Mouse (Mus musculus): ENCODE data around the gene Hoxd3. TPM values are rescaled to one million over a fixed set of nuclear protein-coding genes. Genes with fewer than 3 reads are reported as not detected.

Gene Hoxd3
- total and polyA plus RNA-seq, 3 experiments, result not detected

GRCm38 (mm10) chr2:74676376-74677052, 35.2 kb upstream of the Hoxd3 start:
- TF ChIP-seq SMC3 (IDR thresholded peaks at IDR 0.05; ENCODE audit: low read depth, low read length), result no peak
- TF ChIP-seq GABPA (IDR thresholded peaks at IDR 0.05; ENCODE audit: low read depth, low read length), result no peak
- no peak for TF ChIP-seq POLR2AphosphoS2 (IDR thresholded peaks at IDR 0.05; ENCODE audit: low read length)
- TF ChIP-seq ETS1 (IDR thresholded peaks at IDR 0.05; ENCODE audit: low read depth, low read length), result no peak
- TF ChIP-seq SIN3A (IDR thresholded peaks at IDR 0.05; ENCODE audit: low read length), result no peak
- TF ChIP-seq ZKSCAN1 (IDR thresholded peaks at IDR 0.05; ENCODE audit: low read depth, low read length), result no peak
- no peak for TF ChIP-seq HCFC1 (IDR thresholded peaks at IDR 0.05; ENCODE audit: low read depth, low read length)
- TF ChIP-seq POLR2AphosphoS5 (IDR thresholded peaks at IDR 0.05; ENCODE audit: borderline replicate concordance, low read depth, low read length), result no peak
- no peak for TF ChIP-seq MAFK (IDR thresholded peaks at IDR 0.05; ENCODE audit: borderline replicate concordance, low read depth, low read length)
- TF ChIP-seq MAX (IDR thresholded peaks at IDR 0.05; ENCODE audit: low read length), result no peak
- TF ChIP-seq KAT2A (conservative IDR thresholded peaks at IDR 0.05; ENCODE audit: low read depth, low read length), result no peak
- no peak for TF ChIP-seq CHD2 (IDR thresholded peaks at IDR 0.05; ENCODE audit: low read length)
- TF ChIP-seq TCF12 (IDR thresholded peaks at IDR 0.05; ENCODE audit: low read depth, low read length), result no peak
- no peak for TF ChIP-seq MXI1 (IDR thresholded peaks at IDR 0.05; ENCODE audit: low read depth, low read length)
- TF ChIP-seq GATA1 (IDR thresholded peaks at IDR 0.05; ENCODE audit: low read depth, low read length), result no peak
- Histone ChIP-seq H3K9me3 (replicated peaks; ENCODE audit: insufficient read depth, low read length) (no peaks in the 10 kb centered on the region), H3K4me1 (ENCODE audit: control insufficient read depth in 1 of 2, insufficient read depth in 2 of 2, low read length in 2 of 2) (no peaks in the 10 kb centered on the region), H3K79me2 (ENCODE audit: control insufficient read depth, insufficient read depth, low read length, poor library complexity) (no peaks in the 10 kb centered on the region), H3K36me3 (ENCODE audit: control insufficient read depth in 1 of 2, insufficient read depth in 2 of 2, low read length in 2 of 2) (no peaks in the 10 kb centered on the region), H3K27ac (ENCODE audit: control insufficient read depth, low read depth, low read length) (no peak overlapping the region), H3K4me3 (ENCODE audit: control insufficient read depth in 1 of 2, insufficient read depth in 1 of 2, low read depth in 2 of 2, low read length in 2 of 2) (no peak overlapping the region), H3K27me3 (ENCODE audit: control insufficient read depth in 1 of 2, insufficient read depth in 2 of 2, low read length in 2 of 2) (peaks cover 2 to 3% of the 10 kb centered on the region in 2 experiments; a peak in 3 of 4 replicates), H3K9ac (ENCODE audit: control insufficient read depth, low read depth, low read length, poor library complexity, severe bottlenecking) (no peak overlapping the region)
- no peak for DNase-seq (ENCODE audit: low read depth, low spot score)

- Histone ChIP-seq H3K27ac (ENCODE audit: control insufficient read depth, low read depth, low read length) (no peak overlapping the region), H3K27me3 (ENCODE audit: control insufficient read depth in 1 of 2, insufficient read depth in 2 of 2, low read length in 2 of 2) (peaks cover 2 to 3% of the 10 kb centered on the region in 2 experiments; a peak in 3 of 4 replicates), H3K4me3 (ENCODE audit: control insufficient read depth in 1 of 2, insufficient read depth in 1 of 2, low read depth in 2 of 2, low read length in 2 of 2) (no peak overlapping the region), H3K79me2 (ENCODE audit: control insufficient read depth, insufficient read depth, low read length, poor library complexity) (no peaks in the 10 kb centered on the region), H3K4me1 (ENCODE audit: control insufficient read depth in 1 of 2, insufficient read depth in 2 of 2, low read length in 2 of 2) (no peaks in the 10 kb centered on the region), H3K36me3 (ENCODE audit: control insufficient read depth in 1 of 2, insufficient read depth in 2 of 2, low read length in 2 of 2) (no peaks in the 10 kb centered on the region), H3K9ac (ENCODE audit: control insufficient read depth, low read depth, low read length, poor library complexity, severe bottlenecking) (no peak overlapping the region), H3K9me3 (replicated peaks; ENCODE audit: insufficient read depth, low read length) (no peaks in the 10 kb centered on the region)
- DNase-seq (ENCODE audit: low read depth, low spot score), result no peak
- TF ChIP-seq MYC (IDR thresholded peaks at IDR 0.05; ENCODE audit: low read depth, low read length) (no peak), TAL1 (IDR thresholded peaks at IDR 0.05; ENCODE audit: low read length) (no peak), MAX (IDR thresholded peaks at IDR 0.05; ENCODE audit: low read length) (no peak), TBP (IDR thresholded peaks at IDR 0.05; ENCODE audit: low read depth, low read length) (no peak), KAT2A (conservative IDR thresholded peaks at IDR 0.05; ENCODE audit: low read depth, low read length) (no peak), UBTF (IDR thresholded peaks at IDR 0.05; ENCODE audit: borderline replicate concordance, insufficient read depth, low read depth, low read length) (no peak), SMC3 (IDR thresholded peaks at IDR 0.05; ENCODE audit: low read depth, low read length) (no peak), NELFE (IDR thresholded peaks at IDR 0.05; ENCODE audit: low read depth, low read length) (no peak), MEF2A (IDR thresholded peaks at IDR 0.05; ENCODE audit: extremely low read depth, insufficient replicate concordance, low read depth, low read length, poor library complexity, severe bottlenecking) (no peak), POLR2A (IDR thresholded peaks at IDR 0.05; ENCODE audit: control insufficient read depth in 1 of 2, insufficient read depth in 1 of 2, low read depth in 1 of 2, low read length in 2 of 2, poor library complexity in 1 of 2) (no peak), GATA1 (IDR thresholded peaks at IDR 0.05; ENCODE audit: low read depth, low read length) (no peak), BHLHE40 (IDR thresholded peaks at IDR 0.05; ENCODE audit: borderline replicate concordance, low read depth, low read length) (no peak), ZMIZ1 (IDR thresholded peaks at IDR 0.05; ENCODE audit: low read depth, low read length) (no peak), USF1 (IDR thresholded peaks at IDR 0.05; ENCODE audit: low read depth, low read length) (no peak)
Observed at GRCm38 (mm10) chr2:74677106-74677505, 34.6 kb upstream of the Hoxd3 start.
